23 mouse cellular contexts compared by ENCODE assay signal in the genomic region with DNA sequence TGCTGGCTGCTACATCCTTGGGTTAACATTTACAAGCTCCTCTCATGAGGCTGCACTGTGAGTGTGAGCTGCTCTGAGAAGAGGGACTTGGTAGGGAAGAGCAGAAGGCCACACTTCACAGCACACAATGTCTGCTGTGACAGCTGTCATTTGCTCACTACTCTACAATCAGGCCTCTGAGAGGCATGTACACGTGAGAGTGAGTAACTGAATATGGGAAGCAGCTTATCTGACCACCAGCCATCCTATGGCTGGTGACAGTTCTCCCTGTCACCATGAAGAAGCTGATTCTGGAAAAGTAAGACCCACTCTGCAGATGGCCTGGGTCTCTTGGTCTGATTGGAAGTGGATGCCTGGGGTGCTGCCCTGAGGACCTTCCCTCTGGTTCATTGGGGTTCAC.
A peak's percentile ranks its signal among the peaks of the same experiment; 100 is the strongest.
DNase-seq lines count a peak whose midpoint lies in the region; ATAC-seq and TF ChIP-seq lines count a peak whose summit lies in the region.
"Had no signal": no experiment of that assay in that cellular context is flagged by ENCODE, and none has a peak within 500 bp of the region (broad histone marks: within the 10 kb centered on the region; RNA-seq: fewer than 3 reads in every experiment).

No protein-coding gene starts in this region.

- no peak for ATAC-seq in heart, embryonic 12.5 days (ENCODE audit: insufficient number of reproducible peaks, low FRiP score)
- ATAC-seq in heart, embryonic 16.5 days (replicated peaks; ENCODE audit: extremely low read depth, insufficient read depth, low FRiP score): 0 out of 2 replicates have a peak, but pooled peaks have one; percentile 3
- ATAC-seq in embryonic facial prominence, embryonic 15.5 days (ENCODE audit: insufficient number of reproducible peaks, low FRiP score, low TSS enrichment, low read depth): no peak
- no peak for ATAC-seq in forebrain, embryonic 14.5 days
- ATAC-seq: CD4-positive, CD25-positive, alpha-beta regulatory T cell, adult 4 months; forebrain, postnatal 0 days; intestine, embryonic 16.5 days; Patski had no signal

- no peaks in the 10 kb centered on the region for H3K9me3 ChIP-seq in heart, embryonic 12.5 days (replicated peaks)
- H3K9me3 ChIP-seq in heart, embryonic 16.5 days (replicated peaks; ENCODE audit: control insufficient read depth, low read length): peaks cover 6% of the 10 kb centered on the region; the same call in 1 of the 2 replicates
- H3K9me3 ChIP-seq in MEL (replicated peaks; ENCODE audit: insufficient read depth, low read length): no peaks in the 10 kb centered on the region
- no peaks in the 10 kb centered on the region for H3K9me3 ChIP-seq in embryonic facial prominence, embryonic 15.5 days (replicated peaks)
- H3K9me3 ChIP-seq in forebrain, embryonic 14.5 days (replicated peaks; ENCODE audit: control insufficient read depth, low read length): no peaks in the 10 kb centered on the region
- H3K9me3 ChIP-seq: forebrain, embryonic 12.5 days; G1E; hindbrain, embryonic 15.5 days had no signal

- no peak for TF ChIP-seq RAD21 in MEL (IDR thresholded peaks at IDR 0.05; ENCODE audit: low read depth, low read length)

- no peaks in the 10 kb centered on the region for H3K27me3 ChIP-seq in heart, embryonic 12.5 days (replicated peaks)
- H3K27me3 ChIP-seq in heart, embryonic 16.5 days (ENCODE audit: control insufficient read depth, insufficient read depth, low read length): no peaks in the 10 kb centered on the region
- H3K27me3 ChIP-seq in MEL (ENCODE audit: control insufficient read depth in 1 of 2, insufficient read depth in 2 of 2, low read length in 2 of 2): no peaks in the 10 kb centered on the region
- no peaks in the 10 kb centered on the region for H3K27me3 ChIP-seq in embryonic facial prominence, embryonic 15.5 days
- no peaks in the 10 kb centered on the region for H3K27me3 ChIP-seq in forebrain, embryonic 14.5 days (replicated peaks; ENCODE audit: control insufficient read depth, insufficient read depth, low read length)
- H3K27me3 ChIP-seq: forebrain, embryonic 12.5 days; hindbrain, embryonic 15.5 days; Patski had no signal

- WGBS in heart, embryonic 12.5 days: 27% methylated on average over 1 of the region's 1 CpGs
- 10% methylated on average over 1 of the region's 1 CpGs for WGBS in heart, embryonic 16.5 days
- WGBS in embryonic facial prominence, embryonic 15.5 days: 38% methylated on average over 1 of the region's 1 CpGs
- 59% methylated on average over 1 of the region's 1 CpGs for WGBS in forebrain, embryonic 14.5 days

- H3K4me3 ChIP-seq in heart, embryonic 12.5 days: no peak overlapping the region
- H3K4me3 ChIP-seq in heart, embryonic 16.5 days (ENCODE audit: low read length): no peak overlapping the region
- H3K4me3 ChIP-seq in MEL (ENCODE audit: control insufficient read depth in 1 of 2, insufficient read depth in 1 of 2, low read depth in 2 of 2, low read length in 2 of 2): no peak overlapping the region
- no peak overlapping the region for H3K4me3 ChIP-seq in embryonic facial prominence, embryonic 15.5 days (replicated peaks)
- no peak overlapping the region for H3K4me3 ChIP-seq in forebrain, embryonic 14.5 days (ENCODE audit: low read depth, low read length)
- H3K4me3 ChIP-seq: forebrain, embryonic 12.5 days; hindbrain, embryonic 15.5 days had no signal

- peak overlapping the region; percentile 42 for H3K27ac ChIP-seq in heart, embryonic 12.5 days (ENCODE audit: poor library complexity, severe bottlenecking)
- H3K27ac ChIP-seq in heart, embryonic 16.5 days (ENCODE audit: low read length): peak overlapping the region; percentile 18; the same call in 1 of the 2 replicates
- H3K27ac ChIP-seq in MEL (ENCODE audit: control insufficient read depth, low read depth, low read length): no peak overlapping the region
- H3K27ac ChIP-seq in embryonic facial prominence, embryonic 15.5 days (replicated peaks): peak overlapping the region; percentile 4; the same call in 1 of the 2 replicates
- H3K27ac ChIP-seq in forebrain, embryonic 14.5 days (ENCODE audit: low read depth, low read length): no peak overlapping the region
- H3K27ac ChIP-seq: forebrain, embryonic 12.5 days; hindbrain, embryonic 15.5 days had no signal

- no peak overlapping the region for H3K4me2 ChIP-seq in heart, embryonic 12.5 days
- H3K4me2 ChIP-seq in heart, embryonic 16.5 days (ENCODE audit: low read depth, low read length): no peak overlapping the region
- no peak overlapping the region for H3K4me2 ChIP-seq in embryonic facial prominence, embryonic 15.5 days (replicated peaks)
- no peak overlapping the region for H3K4me2 ChIP-seq in forebrain, embryonic 14.5 days (ENCODE audit: low read length)
- H3K4me2 ChIP-seq: forebrain, embryonic 12.5 days; hindbrain, embryonic 15.5 days had no signal

- peaks cover 10% of the 10 kb centered on the region; the same call in 1 of the 2 replicates for H3K36me3 ChIP-seq in heart, embryonic 12.5 days
- peaks cover 3% of the 10 kb centered on the region; the same call in 1 of the 2 replicates for H3K36me3 ChIP-seq in heart, embryonic 16.5 days (ENCODE audit: control insufficient read depth, insufficient read depth)
- peaks cover 0 to 5% of the 10 kb centered on the region in 2 experiments; a peak in 1 of 4 replicates for H3K36me3 ChIP-seq in MEL (ENCODE audit: control insufficient read depth in 1 of 2, insufficient read depth in 2 of 2, low read length in 2 of 2)
- no peaks in the 10 kb centered on the region for H3K36me3 ChIP-seq in embryonic facial prominence, embryonic 15.5 days
- H3K36me3 ChIP-seq in forebrain, embryonic 14.5 days (ENCODE audit: control insufficient read depth, insufficient read depth, low read length): 0 out of 2 replicates have a peak, but pooled peaks cover 5% of the 10 kb centered on the region
- H3K36me3 ChIP-seq: hindbrain, embryonic 15.5 days had no signal

- TF ChIP-seq EP300 in MEL (IDR thresholded peaks at IDR 0.05; ENCODE audit: low read depth in 1 of 2, low read length in 2 of 2): 0 out of 4 replicates have a peak, but pooled peaks of 1 of the 2 experiments have one; percentile 7

- intact Hi-C loops in heart, postnatal 14 days (cut with DNase I): no loop called here

- no peak overlapping the region for H3K9ac ChIP-seq in heart, embryonic 12.5 days
- no peak overlapping the region for H3K9ac ChIP-seq in heart, embryonic 16.5 days (ENCODE audit: low read length)
- H3K9ac ChIP-seq in MEL (ENCODE audit: control insufficient read depth, low read depth, low read length, poor library complexity, severe bottlenecking): no peak overlapping the region
- H3K9ac ChIP-seq in embryonic facial prominence, embryonic 15.5 days: no peak overlapping the region
- no peak overlapping the region for H3K9ac ChIP-seq in forebrain, embryonic 14.5 days (ENCODE audit: low read length)
- H3K9ac ChIP-seq: forebrain, embryonic 12.5 days; forebrain, postnatal 0 days; hindbrain, embryonic 15.5 days had no signal

- TF ChIP-seq POLR2A in MEL (IDR thresholded peaks at IDR 0.05; ENCODE audit: control insufficient read depth in 1 of 2, insufficient read depth in 1 of 2, low read depth in 1 of 2, low read length in 2 of 2, poor library complexity in 1 of 2): no peak

- no peak for TF ChIP-seq CTCF in MEL (IDR thresholded peaks at IDR 0.05 in 2 of 3, conservative IDR thresholded peaks at IDR 0.05 in 1 of 3; ENCODE audit: control insufficient read depth in 1 of 3, insufficient read depth in 1 of 3, low read depth in 2 of 3, low read length in 3 of 3, poor library complexity in 1 of 3, severe bottlenecking in 1 of 3)

- no peaks in the 10 kb centered on the region for H3K79me2 ChIP-seq in MEL (ENCODE audit: control insufficient read depth, insufficient read depth, low read length, poor library complexity)

- no peak for DNase-seq in heart, postnatal 14 days
- no peak for DNase-seq in heart, adult 11 months
- DNase-seq in MEL (ENCODE audit: low read depth, low spot score): peak; percentile 46
- no peak for DNase-seq in forebrain, embryonic 14.5 days (ENCODE audit: low spot score)
- DNase-seq in embryo, embryonic 10.5 days (ENCODE audit: low spot score): no peak
- DNase-seq: adrenal gland, adult 2 months; adrenal gland, postnatal 25 days; B cell, adult 2 months; cerebellum, adult 18-20 months; cerebellum, adult 9-11 months; cerebellum, postnatal 36 days; forebrain, postnatal 0 days; gastrocnemius, postnatal 14 days; kidney, adult 8-10 months had no signal

- H3K4me1 ChIP-seq in heart, embryonic 12.5 days (replicated peaks): peaks cover 68% of the 10 kb centered on the region
- H3K4me1 ChIP-seq in heart, embryonic 16.5 days (ENCODE audit: control insufficient read depth, insufficient read depth, low read length): peaks cover 46% of the 10 kb centered on the region
- peaks cover 0 to 15% of the 10 kb centered on the region in 2 experiments; a peak in 2 of 4 replicates for H3K4me1 ChIP-seq in MEL (ENCODE audit: control insufficient read depth in 1 of 2, insufficient read depth in 2 of 2, low read length in 2 of 2)
- peaks cover 45% of the 10 kb centered on the region for H3K4me1 ChIP-seq in embryonic facial prominence, embryonic 15.5 days
- peaks cover 25% of the 10 kb centered on the region for H3K4me1 ChIP-seq in forebrain, embryonic 14.5 days (ENCODE audit: control insufficient read depth, insufficient read depth, low read length)

TF ChIP-seq in MEL, 35 proteins besides CTCF, POLR2A, EP300 and RAD21 (continues in another document):
- no peak for TF ChIP-seq ZMIZ1 (IDR thresholded peaks at IDR 0.05; ENCODE audit: low read depth, low read length)
- TF ChIP-seq NRF1 (IDR thresholded peaks at IDR 0.05; ENCODE audit: insufficient read depth, low read depth, low read length, poor library complexity, severe bottlenecking): no peak
- TF ChIP-seq MYC (IDR thresholded peaks at IDR 0.05; ENCODE audit: low read depth, low read length): peak; percentile 41; the same call in 1 of the 2 replicates
- no peak for TF ChIP-seq MAZ (IDR thresholded peaks at IDR 0.05; ENCODE audit: low read depth, low read length)
- TF ChIP-seq MEF2A (IDR thresholded peaks at IDR 0.05; ENCODE audit: extremely low read depth, insufficient replicate concordance, low read depth, low read length, poor library complexity, severe bottlenecking): no peak
- TF ChIP-seq GATA1 (IDR thresholded peaks at IDR 0.05; ENCODE audit: low read depth, low read length): peak; percentile 37; the same call in 1 of the 2 replicates
- no peak for TF ChIP-seq MAFK (IDR thresholded peaks at IDR 0.05; ENCODE audit: borderline replicate concordance, low read depth, low read length)
- TF ChIP-seq E2F4 (IDR thresholded peaks at IDR 0.05; ENCODE audit: borderline replicate concordance, low read depth, low read length): no peak
- TF ChIP-seq KAT2A (conservative IDR thresholded peaks at IDR 0.05; ENCODE audit: low read depth, low read length): no peak
- no peak for TF ChIP-seq GABPA (IDR thresholded peaks at IDR 0.05; ENCODE audit: low read depth, low read length)
- no peak for TF ChIP-seq TCF12 (IDR thresholded peaks at IDR 0.05; ENCODE audit: low read depth, low read length)
- TF ChIP-seq ZNF384 (IDR thresholded peaks at IDR 0.05; ENCODE audit: low read depth, low read length): no peak
- no peak for TF ChIP-seq CHD1 (IDR thresholded peaks at IDR 0.05; ENCODE audit: low read depth, low read length)
- no peak for TF ChIP-seq ETS1 (IDR thresholded peaks at IDR 0.05; ENCODE audit: low read depth, low read length)

Comparison
In these comparisons a context has a peak if more than half of its experiments do, and no peak if none do; other contexts are left out.
1. H3K27ac ChIP-seq: peak in heart, embryonic 12.5 days (single experiment), heart, embryonic 16.5 days (single experiment) and embryonic facial prominence, embryonic 15.5 days (single experiment); none in MEL (single experiment) and forebrain, embryonic 14.5 days (single experiment).